Mouse (Mus musculus) natural killer cell, adult 2 months (primary cell): ENCODE measurements around the gene Agr3.

Source experiments
- DNase-seq, 2 experiments: peaks; one replicate each; pipeline ENCODE4 v3.0.0; 2022; ENCODE audit warnings: low spot score in 2 of 2

Gene Agr3

DNA sequence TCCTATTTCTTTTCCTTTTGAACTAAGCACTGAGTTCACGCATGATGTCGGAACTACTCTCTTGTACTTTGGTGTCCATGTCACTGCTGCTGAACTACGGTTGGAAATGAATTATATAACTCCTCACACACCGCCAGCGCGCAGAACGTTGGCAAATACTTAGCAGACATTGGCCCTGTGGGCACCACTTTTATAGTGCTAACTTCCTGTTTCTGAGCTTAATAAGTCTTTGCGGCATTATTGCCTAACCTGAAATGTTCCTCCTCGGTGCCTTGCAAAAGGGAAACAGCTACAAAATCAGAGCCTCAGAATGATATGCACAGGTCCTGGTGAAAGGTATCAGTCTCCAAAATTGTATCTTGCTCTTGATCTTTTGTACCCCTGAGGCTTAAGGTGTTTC is 58.1 kb downstream of the Agr3 start:
- DNase-seq: peak in 1 of 2 experiments; percentile 30

- no peak for DNase-seq
These were observed 59.3 kb downstream of the Agr3 start for GRCm38 (mm10) chr12:35984743-35985142.

- DNase-seq: no peak
These were observed 67.3 kb downstream of the Agr3 start, which contains the start of gene Agr2 for GRCm38 (mm10) chr12:35992711-35993110. Agr2 (plus strand) TSS chr12:35992907.

DNA sequence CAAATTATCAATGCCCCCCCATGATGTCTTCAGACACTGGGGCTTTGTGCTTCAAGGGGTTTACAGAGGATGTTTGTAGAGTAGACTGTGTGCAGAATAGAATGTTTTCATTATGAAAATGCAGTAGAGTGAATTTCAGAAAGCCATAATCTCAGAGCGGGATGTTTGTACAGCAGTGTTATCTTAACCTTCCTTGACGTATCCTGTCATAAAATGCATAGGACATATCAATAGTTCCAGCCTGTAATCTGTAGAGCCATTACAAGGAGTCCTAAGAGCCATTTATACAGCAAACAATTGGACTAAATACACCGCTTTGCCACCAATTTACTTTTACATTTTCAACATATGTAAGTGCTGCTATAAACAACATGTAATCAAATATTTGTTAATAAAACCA is 68.2 kb downstream of the Agr3 start:
- no peak for DNase-seq

GRCm38 (mm10) chr12:35994098-35994497 is 68.7 kb downstream of the Agr3 start:
- no peak for DNase-seq

DNA sequence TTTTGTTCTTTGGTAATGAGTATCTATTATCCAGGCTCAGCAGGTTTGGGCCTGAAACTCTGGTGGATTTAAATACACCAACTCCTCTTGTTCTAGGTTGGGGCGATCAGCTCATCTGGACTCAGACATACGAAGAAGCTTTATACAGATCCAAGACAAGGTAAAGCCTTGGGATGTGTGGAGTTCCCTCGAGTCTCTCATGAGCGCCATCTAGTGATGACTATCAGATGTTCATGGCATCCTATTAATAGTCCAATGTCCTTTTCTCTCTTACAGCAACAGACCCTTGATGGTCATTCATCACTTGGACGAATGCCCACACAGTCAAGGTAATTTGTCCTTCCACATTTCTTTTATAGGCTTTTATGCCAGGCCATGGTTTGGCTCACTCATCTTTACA is 70.4 kb downstream of the Agr3 start:
- no peak for DNase-seq
